Mouse (Mus musculus) brain, embryonic 14.5 days (tissue): ENCODE measurements around the gene Rnaset2b.
"Not testable (repeated sequence)": the region's sequence is repeated elsewhere in the genome, so short reads cannot be mapped to it uniquely, and the experiment has no call there.

Experiments
- CTCF ChIP-seq: fragments of 200-500 bp; IDR thresholded peaks from 2 replicates; pipeline ENCODE4 v1.5.1; 2012; ENCODE audit warnings: inconsistent platforms, mild to moderate bottlenecking, moderate library complexity, borderline replicate concordance; ENCODE audit not compliant: insufficient read depth, insufficient read length; ENCODE audit errors: extremely low read depth
- POLR2A ChIP-seq: fragments of 200-500 bp; IDR thresholded peaks from 2 replicates; pipeline ENCODE4 v1.6.1; 2012; ENCODE audit warnings: mild to moderate bottlenecking, inconsistent platforms, borderline replicate concordance; ENCODE audit not compliant: poor library complexity, insufficient read depth, insufficient read length, severe bottlenecking; ENCODE audit errors: extremely low read depth

DNA sequence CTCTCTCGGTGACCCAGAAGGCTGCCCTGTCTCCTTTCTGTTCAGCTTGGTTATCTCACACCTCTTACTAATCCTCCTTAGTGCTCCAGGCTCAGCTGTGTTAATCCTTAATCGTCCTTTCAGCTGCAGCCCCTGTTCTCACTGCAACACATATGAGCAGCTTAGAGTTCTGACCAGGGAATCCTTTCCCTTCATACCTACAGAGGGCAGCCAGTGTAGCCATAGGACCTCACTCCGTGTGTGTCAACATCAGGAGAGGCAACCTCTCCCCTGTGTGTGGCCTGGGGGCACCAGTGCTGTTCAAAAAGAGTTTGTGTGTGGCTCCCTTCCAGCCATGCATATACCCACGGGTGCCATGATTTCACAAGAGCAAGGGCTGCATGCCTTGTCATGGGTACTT lies 35.2 kb downstream of the Rnaset2b start:
- TF ChIP-seq POLR2A, CTCF: not testable (repeated sequence)
